ENCODE assay signal across 22 mouse cellular contexts in genomic region chr1:21974040-21974439, GRCm38 (mm10).
"Had no signal": no experiment of that assay in that cellular context is flagged by ENCODE, and none has a peak within 500 bp of the region (broad histone marks: within the 10 kb centered on the region; RNA-seq: fewer than 3 reads in every experiment).

No protein-coding gene starts in this region.

- DNase-seq: heart, postnatal 10 days; heart, postnatal 14 days; heart, postnatal 36 days; heart, postnatal 4 days; kidney, adult 11 months; kidney, adult 18-20 months; kidney, adult 2 months; kidney, adult 8-10 months; kidney, adult 9 months; kidney, postnatal 10 days; kidney, postnatal 14 days; kidney, postnatal 25 days; kidney, postnatal 36 days; kidney, postnatal 4 days; layer of hippocampus, adult 9-11 months; layer of hippocampus, postnatal 36 days had no signal

- ATAC-seq: hindbrain, embryonic 16.5 days; hindbrain, postnatal 0 days; inflammation-experienced regulatory T-cells, adult 6 months; intestine, embryonic 15.5 days; intestine, embryonic 16.5 days; intestine, postnatal 0 days had no signal
